Mouse (Mus musculus) midbrain, embryonic 10.5 days (tissue): Measurements from ENCODE around the gene Olfr1211. TPM values are rescaled to one million over a fixed set of nuclear protein-coding genes. Genes with fewer than 3 reads are reported as not detected.

Experiments
- DNase-seq: peaks from one replicate; pipeline ENCODE4 v3.0.0-alpha.2; 2017; ENCODE audit warnings: low spot score
- H3K27ac ChIP-seq: fragments of 300-500 bp; sonication (generic); replicated peaks from 2 replicates; pipeline ENCODE4 v1.5.1; 2016; ENCODE audit warnings: mild to moderate bottlenecking
- H3K27me3 ChIP-seq: fragments of 300-500 bp; sonication (generic); 2 replicates; pipeline ENCODE4 v1.6.1; 2016; ENCODE audit warnings: low read depth, mild to moderate bottlenecking; ENCODE audit not compliant: poor library complexity, severe bottlenecking
- H3K36me3 ChIP-seq: fragments of 300-500 bp; sonication (generic); 2 replicates; pipeline ENCODE4 v1.6.1; 2016; ENCODE audit warnings: mild to moderate bottlenecking, moderate library complexity
- H3K4me1 ChIP-seq: fragments of 300-500 bp; sonication (generic); 2 replicates; pipeline ENCODE4 v1.6.1; 2016
- H3K4me3 ChIP-seq: fragments of 300-500 bp; sonication (generic); 2 replicates; pipeline ENCODE4 v1.5.1; 2016; ENCODE audit warnings: mild to moderate bottlenecking, moderate library complexity
- H3K9me3 ChIP-seq: fragments of 300-500 bp; sonication (generic); replicated peaks from 2 replicates; pipeline ENCODE4 v1.6.1; 2016; ENCODE audit warnings: mild to moderate bottlenecking
- WGBS: fragments of 180-500 bp; shearing (Covaris S2); methylation state at CpG from one replicate; pipeline ENCODE4 v1.1.7; 2016; 5-methylcytosine and 5-hydroxymethylcytosine counted together
- polyA plus RNA-seq: library from polyadenylated mRNA; unstranded; fragments of >200 nt; fragmentation: Nextera tagmentation; extraction: Ambion mirVana; gene quantifications from 2 replicates; pipeline ENCODE4 v1.2.1, GENCODE M21; 2016

Gene Olfr1211
- polyA plus RNA-seq, result not detected in 2 replicates

DNA sequence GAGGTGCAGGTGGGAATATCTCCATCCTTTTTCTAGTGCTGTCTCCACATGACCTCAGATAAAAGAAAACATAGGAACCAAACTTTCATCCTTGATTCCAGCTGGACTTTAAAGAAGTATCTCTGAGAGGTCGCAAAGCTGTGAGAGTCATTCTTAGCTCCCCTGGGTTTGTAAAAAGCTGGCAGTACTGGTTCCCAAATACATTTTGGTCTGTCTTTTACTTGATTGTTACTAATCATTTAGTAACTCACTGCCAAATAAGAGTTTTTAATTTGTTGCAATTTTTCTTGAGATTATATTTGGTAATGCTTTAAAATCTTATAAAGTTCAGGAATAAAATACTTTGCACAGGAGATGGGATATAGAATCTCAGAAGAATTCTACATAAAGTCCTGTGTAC lies at the start of gene Olfr1211:
Gene Olfr1211 (minus strand): TSS at position 101 of the 400 bp plus-strand sequence.
- DNase-seq, result no peak
- Histone ChIP-seq H3K9me3 (no peaks in the 10 kb centered on the region), H3K4me1 (no peaks in the 10 kb centered on the region), H3K27me3 (no peaks in the 10 kb centered on the region), H3K36me3 (no peaks in the 10 kb centered on the region), H3K4me3 (no peak within 1 kb of the TSS), H3K27ac (no peak within 1 kb of the TSS)
- WGBS, result 91% methylated on average over 1 of the region's 1 CpGs

DNA sequence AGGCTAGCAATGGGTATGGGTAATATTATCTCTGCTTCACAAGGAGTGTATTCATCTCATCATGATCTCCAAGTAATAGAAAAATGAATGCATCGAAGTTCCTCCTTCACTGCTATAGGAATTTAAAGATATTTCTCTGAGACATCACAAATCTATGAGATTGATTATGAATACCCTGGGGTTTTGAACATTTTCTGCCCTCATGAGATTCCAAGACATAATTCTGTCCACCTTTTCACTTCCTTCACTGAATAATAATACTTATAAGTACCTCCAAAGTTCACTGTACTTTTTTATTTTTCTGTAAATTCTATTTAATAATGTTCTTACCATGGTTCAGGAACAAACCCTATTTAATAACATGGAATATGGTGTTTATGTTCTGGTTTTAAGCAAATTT lies 42.3 kb upstream of the Olfr1211 start, which contains the start of gene Gm13762:
Gene Gm13762 (minus strand): TSS at position 101 of the 400 bp plus-strand sequence.
- no peak within 1 kb of the TSS for H3K27ac ChIP-seq
- no peaks in the 10 kb centered on the region for H3K4me1 ChIP-seq
- no peak for DNase-seq
- H3K27me3 ChIP-seq, result no peaks in the 10 kb centered on the region
- no peaks in the 10 kb centered on the region for H3K9me3 ChIP-seq
- no peaks in the 10 kb centered on the region for H3K36me3 ChIP-seq
- no peak within 1 kb of the TSS for H3K4me3 ChIP-seq
- 88% methylated on average over 1 of the region's 1 CpGs for WGBS

DNA sequence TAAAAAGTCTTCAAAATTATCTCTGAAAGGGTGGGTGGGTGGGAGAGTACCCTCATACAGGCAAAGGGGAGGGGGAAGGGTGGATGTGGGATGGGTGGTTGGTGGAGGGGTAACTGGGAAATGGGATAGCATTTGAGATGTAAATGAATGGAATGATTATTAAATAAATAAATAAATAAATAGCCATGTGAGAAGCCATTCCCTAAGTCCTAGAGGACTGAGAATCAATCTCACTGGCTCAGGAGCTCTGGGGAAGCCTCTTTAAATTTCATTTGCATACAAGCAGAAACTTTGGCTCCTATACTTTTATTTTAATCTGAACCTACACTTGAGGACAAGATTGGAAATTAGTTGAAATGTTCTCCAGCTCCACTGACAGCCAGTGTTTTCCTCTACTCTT lies 15.8 kb upstream of the Olfr1211 start, which contains the start of gene Olfr1212:
Gene Olfr1212 (plus strand): TSS at position 301 of the 400 bp plus-strand sequence.
- Histone ChIP-seq H3K36me3 (no peaks in the 10 kb centered on the region), H3K27me3 (no peaks in the 10 kb centered on the region), H3K9me3 (no peaks in the 10 kb centered on the region), H3K4me3 (no peak within 1 kb of the TSS), H3K27ac (no peak within 1 kb of the TSS), H3K4me1 (no peaks in the 10 kb centered on the region)
- no peak for DNase-seq

DNA sequence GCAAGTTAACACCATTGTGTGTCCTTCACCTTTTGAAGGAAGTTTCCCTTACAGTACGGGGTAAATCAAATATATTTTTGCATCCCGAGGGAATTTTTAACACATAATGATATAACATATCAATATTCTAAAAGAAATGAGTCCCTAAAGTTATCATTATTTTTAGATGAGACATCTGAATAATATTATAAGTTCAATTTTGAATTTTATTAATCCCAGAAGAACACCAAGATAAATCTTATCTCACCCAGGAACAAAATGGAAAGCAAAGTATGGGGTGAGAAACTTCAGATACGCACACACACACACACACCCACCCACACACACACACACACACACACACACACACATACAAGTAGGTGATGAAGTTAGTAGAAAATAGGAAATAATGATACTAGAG lies 22.9 kb downstream of the Olfr1211 start, which contains the start of gene Olfr1209:
Gene Olfr1209 (minus strand): TSS at position 101 of the 400 bp plus-strand sequence.
- Histone ChIP-seq H3K4me3 (no peak within 1 kb of the TSS), H3K27me3 (no peaks in the 10 kb centered on the region), H3K4me1 (no peaks in the 10 kb centered on the region), H3K9me3 (no peaks in the 10 kb centered on the region), H3K36me3 (no peaks in the 10 kb centered on the region), H3K27ac (no peak within 1 kb of the TSS)
- DNase-seq, result no peak
- 85% methylated on average over 3 of the region's 3 CpGs for WGBS

DNA sequence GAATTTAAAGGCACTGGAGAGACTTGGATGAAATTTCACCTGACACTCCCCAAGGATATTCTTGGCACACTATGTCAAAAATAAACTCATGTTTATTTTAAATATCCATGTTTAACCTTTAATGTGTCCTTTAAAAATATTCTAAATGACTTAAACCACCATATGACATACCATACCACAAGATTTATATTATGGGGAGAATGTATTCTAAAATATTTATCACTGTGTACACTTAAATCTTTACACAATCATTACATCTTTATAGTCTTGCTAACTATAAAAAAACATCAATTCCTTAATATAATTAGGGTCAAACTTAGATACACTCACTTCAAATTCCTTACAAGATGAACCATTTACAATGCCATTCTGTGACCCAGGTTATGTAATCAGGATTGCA lies 35.7 kb downstream of the Olfr1211 start, which contains the start of gene Olfr1208:
Gene Olfr1208 (minus strand): TSS at position 101 of the 400 bp plus-strand sequence.
- DNase-seq, result no peak
- Histone ChIP-seq H3K4me3 (no peak within 1 kb of the TSS), H3K27ac (no peak within 1 kb of the TSS), H3K9me3 (no peaks in the 10 kb centered on the region), H3K27me3 (no peaks in the 10 kb centered on the region), H3K4me1 (no peaks in the 10 kb centered on the region), H3K36me3 (no peaks in the 10 kb centered on the region)

Other genes starting within 250 kb of the Olfr1211 start
- gene Olfr1195, start 248.9 kb downstream of the Olfr1211 start, polyA plus RNA-seq, result not detected in 2 replicates
- gene Olfr1196, start 233.5 kb downstream of the Olfr1211 start, polyA plus RNA-seq, result not detected in 2 replicates
- not detected in 2 replicates for gene Olfr1197, start 205.7 kb downstream of the Olfr1211 start, polyA plus RNA-seq
- not detected in 2 replicates for gene Olfr1198, start 186.7 kb downstream of the Olfr1211 start, polyA plus RNA-seq
- gene Olfr1199, start 177.6 kb downstream of the Olfr1211 start, polyA plus RNA-seq, result not detected in 2 replicates
- gene Olfr1200, start 167.6 kb downstream of the Olfr1211 start, polyA plus RNA-seq, result not detected in 2 replicates
- not detected in 2 replicates for gene Olfr1201, start 145.1 kb downstream of the Olfr1211 start, polyA plus RNA-seq
- gene Olfr1202, start 123.6 kb downstream of the Olfr1211 start, polyA plus RNA-seq, result not detected in 2 replicates
- gene Olfr1205, start 108.4 kb downstream of the Olfr1211 start, polyA plus RNA-seq, result not detected in 2 replicates
- not detected in 2 replicates for gene Olfr1204, start 88.8 kb downstream of the Olfr1211 start, polyA plus RNA-seq
- not detected in 2 replicates for gene Olfr1206, start 74.9 kb downstream of the Olfr1211 start, polyA plus RNA-seq
- not detected in 2 replicates for gene Olfr1208, start 35.8 kb downstream of the Olfr1211 start, polyA plus RNA-seq
- gene Olfr1209, start 23.0 kb downstream of the Olfr1211 start, polyA plus RNA-seq, result not detected in 2 replicates
- not detected in 2 replicates for gene Olfr1212, start 15.9 kb upstream of the Olfr1211 start, polyA plus RNA-seq
- gene Gm13762, start 42.2 kb upstream of the Olfr1211 start, polyA plus RNA-seq, result not detected in 2 replicates
- not detected in 2 replicates for gene Olfr1214, start 54.5 kb upstream of the Olfr1211 start, polyA plus RNA-seq
- not detected in 2 replicates for gene Olfr1215, start 68.9 kb upstream of the Olfr1211 start, polyA plus RNA-seq
- not detected in 2 replicates for gene Olfr1216, start 80.2 kb upstream of the Olfr1211 start, polyA plus RNA-seq
- gene Olfr1217, start 94.0 kb upstream of the Olfr1211 start, polyA plus RNA-seq, result not detected in 2 replicates
- gene Olfr1218, start 123.1 kb upstream of the Olfr1211 start, polyA plus RNA-seq, result not detected in 2 replicates
- not detected in 2 replicates for gene Olfr1219, start 145.4 kb upstream of the Olfr1211 start, polyA plus RNA-seq
- gene Olfr1220, start 168.7 kb upstream of the Olfr1211 start, polyA plus RNA-seq, result not detected in 2 replicates
- gene Olfr1221, start 179.2 kb upstream of the Olfr1211 start, polyA plus RNA-seq, result not detected in 2 replicates
- gene Olfr1222, start 194.9 kb upstream of the Olfr1211 start, polyA plus RNA-seq, result not detected in 2 replicates
- gene Olfr1223, start 213.4 kb upstream of the Olfr1211 start, polyA plus RNA-seq, result not detected in 2 replicates
- not detected in 2 replicates for gene Olfr1224-ps1, start 226.0 kb upstream of the Olfr1211 start, polyA plus RNA-seq
- gene Olfr1225, start 236.6 kb upstream of the Olfr1211 start, polyA plus RNA-seq, result not detected in 2 replicates